Mouse (Mus musculus): ENCODE results near the gene Kel.

DNA sequence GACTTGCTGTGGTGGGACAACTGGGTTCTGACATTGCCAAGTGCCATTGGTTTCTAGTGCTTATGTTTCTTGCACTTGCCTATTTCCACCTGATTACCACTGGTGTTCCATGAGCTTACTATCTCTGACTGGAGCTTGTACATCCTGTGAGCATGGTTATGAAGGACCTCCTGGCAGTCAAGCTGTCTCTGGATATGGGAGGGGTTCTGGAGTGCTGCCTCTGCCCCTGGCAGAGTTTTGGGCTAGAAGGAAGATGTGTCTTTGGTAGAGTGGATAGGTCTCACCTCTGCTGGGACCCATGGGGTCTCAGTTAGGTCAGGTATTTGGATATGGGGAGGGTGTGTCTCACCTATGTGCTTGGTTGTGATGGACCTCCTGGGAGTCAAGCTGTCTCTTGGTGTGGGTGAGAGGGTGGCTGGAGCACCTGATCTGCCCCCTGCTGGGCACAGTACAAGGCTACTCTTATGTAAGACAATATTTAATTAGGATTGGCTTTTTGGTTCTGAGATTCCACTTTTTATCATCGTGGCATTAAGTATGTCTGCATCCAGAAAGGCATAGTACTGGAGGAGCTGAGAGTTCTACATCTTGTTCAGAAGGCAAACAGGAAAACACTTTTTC, 24.0 kb upstream of the Kel start:
- TF ChIP-seq CTCF (IDR thresholded peaks at IDR 0.05; ENCODE audit: insufficient read depth, low read depth, low read length) (no peak), POLR2A (IDR thresholded peaks at IDR 0.05; ENCODE audit: insufficient read depth, low read depth, low read length) (no peak)
